Mouse (Mus musculus): ENCODE results near the gene Efna2. TPM values are rescaled to one million over a fixed set of nuclear protein-coding genes. Genes with fewer than 3 reads are reported as not detected.

Efna2 gene
- total RNA-seq, 2 experiments from 2014 or later, result 6.5 to 7.5 TPM

DNA sequence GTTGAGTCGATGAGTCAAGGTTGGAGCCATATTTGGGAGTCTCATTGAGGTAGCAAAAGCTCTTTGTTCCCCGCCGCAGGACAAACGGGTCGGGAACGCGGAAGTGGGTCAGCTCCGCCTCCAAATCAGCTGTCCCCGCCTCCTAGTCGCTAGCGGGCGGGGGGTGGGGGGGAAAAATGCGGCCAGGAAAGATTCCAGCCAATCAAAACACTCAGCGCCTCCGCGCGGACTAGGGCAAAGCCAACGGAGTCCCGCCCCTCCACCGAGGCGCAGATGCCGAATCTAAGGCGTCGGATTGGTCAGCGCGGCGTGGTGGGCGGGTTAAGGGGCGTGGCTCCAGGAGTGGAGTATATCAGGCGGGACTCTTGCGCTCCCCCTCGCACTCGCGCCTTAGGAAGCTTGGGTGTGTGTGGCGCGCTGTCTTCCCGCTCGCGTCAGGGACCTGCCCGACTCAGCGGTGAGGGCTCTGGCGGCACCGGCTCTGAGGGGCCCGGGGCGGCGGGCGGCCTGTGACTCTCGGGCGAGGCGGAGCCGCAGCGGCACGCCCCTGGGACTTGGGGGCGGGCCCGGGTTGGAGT is 11.7 kb upstream of the Efna2 start:
- DNase-seq (ENCODE audit: low spot score in 2 of 2), result peak; percentile 97 to 98

DNA sequence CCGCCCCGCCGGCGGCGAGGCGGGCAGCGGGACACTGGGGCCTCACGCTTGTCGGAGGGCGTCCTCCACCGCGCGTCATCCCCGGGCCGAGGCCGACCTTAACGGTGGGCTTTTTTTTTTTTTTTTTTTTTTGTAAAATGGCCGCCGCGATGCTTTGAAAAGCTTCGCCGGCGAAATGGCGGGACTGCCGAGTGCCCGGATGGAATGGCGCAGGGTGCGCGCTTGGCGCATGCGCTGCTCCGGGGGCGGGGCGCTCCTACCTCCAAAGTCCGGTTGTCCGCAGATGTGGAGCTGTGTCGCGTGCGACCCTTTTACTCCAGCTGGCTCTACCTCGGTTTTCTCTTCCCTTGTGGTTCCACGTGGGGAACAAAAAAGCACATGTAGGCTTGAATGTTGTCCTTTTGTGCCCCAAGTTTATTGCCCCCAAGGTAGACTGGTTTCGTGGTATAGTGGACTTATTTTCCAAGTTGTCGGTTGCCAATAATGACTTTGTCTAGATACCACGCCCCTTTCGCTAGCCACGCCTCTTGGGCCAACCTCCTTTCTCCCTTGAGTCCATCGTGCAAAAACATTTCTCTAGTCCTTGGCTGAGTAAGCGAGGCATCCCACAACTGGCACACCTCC is 11.1 kb upstream of the Efna2 start:
- peak; percentile 88 to 95 for DNase-seq (ENCODE audit: low spot score in 2 of 2)

DNA sequence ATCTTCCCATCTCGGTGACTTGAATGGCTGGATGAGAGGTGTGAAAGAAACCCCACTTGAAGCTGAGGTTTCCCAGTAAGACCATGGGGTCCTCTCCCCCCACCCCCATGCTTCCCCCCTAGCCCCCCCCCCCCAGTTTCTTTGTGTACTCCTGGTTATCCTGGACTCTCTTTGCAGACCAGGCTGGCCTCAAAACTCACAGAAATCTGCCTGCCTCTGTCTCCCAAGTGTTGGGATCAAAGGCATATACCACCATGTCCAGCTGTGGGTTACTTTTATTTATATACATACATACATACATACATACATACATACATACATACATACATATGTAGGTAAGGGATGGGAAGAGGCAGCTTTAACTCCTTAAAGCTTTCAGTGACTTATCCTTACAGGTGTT is 10.2 kb upstream of the Efna2 start:
- DNase-seq (ENCODE audit: low spot score in 2 of 2), result no peak

DNA sequence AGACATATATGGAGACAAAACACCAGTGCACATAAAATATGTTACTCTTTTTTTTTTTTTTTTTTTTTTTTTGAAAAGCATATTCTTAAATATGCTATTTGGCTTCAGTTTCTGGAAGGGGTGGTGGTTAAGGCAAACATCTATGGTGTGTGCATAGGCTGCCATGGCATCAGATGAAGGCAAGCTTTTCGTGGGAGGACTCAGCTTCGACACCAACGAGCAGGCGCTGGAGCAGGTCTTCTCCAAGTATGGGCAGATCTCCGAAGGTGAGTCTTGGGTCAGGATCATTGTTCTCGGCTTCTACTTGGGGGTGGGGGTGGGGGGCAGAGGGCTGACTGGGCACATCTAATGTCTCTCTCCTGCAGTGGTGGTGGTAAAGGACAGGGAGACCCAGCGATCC is 9.6 kb upstream of the Efna2 start:
- DNase-seq (ENCODE audit: low spot score in 2 of 2), result no peak

DNA sequence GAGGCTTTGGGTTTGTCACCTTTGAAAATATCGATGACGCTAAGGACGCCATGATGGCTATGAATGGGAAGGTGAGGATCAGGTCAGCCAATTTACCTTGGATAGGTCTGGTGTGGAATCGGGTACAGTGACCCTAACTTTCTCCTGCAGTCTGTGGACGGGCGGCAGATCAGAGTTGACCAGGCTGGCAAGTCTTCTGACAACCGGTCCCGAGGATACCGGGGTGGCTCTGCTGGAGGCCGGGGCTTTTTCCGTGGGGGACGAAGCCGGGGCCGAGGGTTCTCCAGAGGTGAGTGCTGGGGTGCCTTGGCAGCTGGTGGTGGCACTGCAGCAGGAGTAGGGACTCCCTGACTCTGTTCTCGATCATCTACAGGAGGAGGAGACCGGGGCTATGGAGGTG is 9.2 kb upstream of the Efna2 start:
- DNase-seq (ENCODE audit: low spot score in 2 of 2), result no peak

DNA sequence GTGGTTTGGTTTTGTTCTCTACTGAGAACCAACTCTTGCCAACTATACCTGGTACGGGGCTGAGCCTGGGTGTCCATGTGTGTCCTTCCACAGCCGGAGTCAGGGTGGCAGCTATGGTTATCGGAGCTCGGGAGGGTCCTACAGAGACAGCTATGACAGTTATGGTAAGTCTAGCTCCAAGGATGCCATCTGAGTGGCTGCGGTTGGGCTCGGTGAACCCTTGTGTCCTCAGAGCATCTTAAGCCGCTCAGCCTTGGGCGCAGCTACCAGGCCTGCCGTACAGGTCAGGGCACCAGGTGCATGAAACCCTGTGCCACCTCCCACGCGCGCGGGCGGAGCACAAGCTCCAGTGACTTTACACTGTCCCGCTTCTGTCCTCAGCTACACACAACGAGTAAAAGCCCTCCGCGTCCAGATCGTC is 8.7 kb upstream of the Efna2 start:
- no peak for DNase-seq (ENCODE audit: low spot score in 2 of 2)

DNA sequence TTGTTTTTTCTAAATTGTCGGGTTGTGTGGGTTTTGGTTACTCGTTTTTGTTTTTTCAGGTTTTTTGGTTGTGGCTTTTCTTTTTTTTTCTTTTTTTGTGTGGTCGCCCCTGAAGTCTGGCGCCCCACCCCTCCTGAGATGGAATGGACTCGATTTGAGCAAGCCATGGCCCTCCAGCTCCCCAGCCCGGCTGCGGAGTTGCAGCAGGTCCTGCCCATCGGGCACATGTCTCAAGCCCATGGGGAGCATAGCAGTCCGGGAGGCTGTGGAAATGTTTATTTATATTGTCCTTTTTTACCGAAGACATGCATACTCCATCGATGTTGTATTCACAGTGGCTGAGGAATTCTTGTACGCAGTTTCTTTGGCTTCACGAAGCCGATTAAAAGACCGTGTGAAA is 8.0 kb upstream of the Efna2 start:
- no peak for DNase-seq (ENCODE audit: low spot score in 2 of 2)

DNA sequence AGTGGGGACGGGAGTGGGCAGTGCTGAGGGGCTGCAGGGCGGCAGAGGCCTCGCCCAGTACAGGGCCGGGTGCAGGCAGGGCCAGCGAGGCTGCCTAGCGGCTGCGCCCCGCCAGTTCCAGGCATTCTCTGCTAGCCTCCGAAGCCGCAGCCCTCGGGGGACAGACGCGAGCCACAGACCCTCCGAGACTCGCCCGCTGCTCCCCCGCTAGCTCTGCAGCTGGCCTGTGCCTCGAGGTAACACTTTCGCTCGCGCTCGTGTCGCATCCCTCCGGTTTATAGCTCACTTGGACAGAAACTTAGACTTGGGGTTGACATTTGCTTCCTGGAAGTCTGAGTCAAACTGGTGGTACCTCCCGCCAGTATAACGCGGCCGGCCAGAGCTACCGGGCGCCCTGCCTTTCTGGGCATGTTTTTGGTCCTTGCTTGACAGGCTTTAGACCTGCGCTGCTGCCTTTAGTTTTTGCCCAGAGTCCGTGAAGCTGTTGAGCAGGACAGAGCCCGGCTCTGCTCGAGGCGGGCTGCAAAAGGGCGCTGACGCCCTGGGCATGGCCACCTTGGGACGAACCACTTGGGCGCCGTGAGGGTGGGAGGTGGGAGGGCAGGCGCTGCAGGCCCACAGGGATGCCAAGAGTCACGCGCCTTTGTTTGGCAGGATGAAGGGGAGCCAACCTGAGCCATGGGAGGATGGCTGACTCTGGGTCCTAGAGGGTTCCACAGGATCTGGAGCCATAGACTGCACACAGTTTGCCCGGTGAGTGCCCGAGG is 7.3 kb upstream of the Efna2 start:
- DNase-seq (ENCODE audit: low spot score in 2 of 2), result no peak

DNA sequence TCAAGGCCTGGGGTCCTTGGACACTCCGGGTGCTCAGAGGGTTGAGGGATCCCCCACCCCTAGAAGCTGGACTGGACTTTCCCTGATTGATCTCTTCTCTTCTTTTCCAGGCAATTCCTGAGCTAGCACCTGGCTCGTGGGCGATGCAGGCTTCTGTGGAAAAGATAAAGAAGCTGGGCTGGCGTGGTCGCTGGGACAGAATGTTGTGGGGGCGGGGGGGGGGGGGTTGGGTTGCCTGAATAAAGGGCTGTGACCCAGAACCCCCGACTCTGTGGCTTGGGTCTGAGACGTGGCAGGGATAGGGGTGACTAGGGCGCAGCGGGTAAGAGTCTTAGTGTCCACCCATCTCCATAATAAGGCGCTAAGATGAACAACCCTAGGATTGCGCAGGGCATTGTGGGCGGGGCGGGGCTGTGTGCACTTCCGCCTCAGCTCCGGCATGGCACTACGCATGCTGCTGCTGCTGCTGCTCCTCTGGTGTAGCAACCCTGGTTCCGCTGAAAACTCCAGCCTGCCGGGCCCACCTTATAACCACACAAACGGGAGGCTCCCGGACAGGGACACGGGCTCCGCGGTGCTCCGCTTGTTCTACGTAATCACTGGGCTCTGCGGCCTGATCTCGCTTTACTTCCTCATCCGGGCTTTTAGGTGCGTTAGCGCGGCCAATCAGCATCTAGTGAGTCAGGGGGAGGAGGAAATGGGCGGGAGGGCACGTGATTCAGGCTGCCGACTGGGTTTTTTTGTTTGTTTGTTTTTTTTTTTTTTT is 6.6 kb upstream of the Efna2 start, which contains the start of gene 1600002K03Rik:
TSS of gene 1600002K03Rik (plus strand) at position 418 of the 766 bp plus-strand sequence.
- DNase-seq (ENCODE audit: low spot score in 2 of 2), result peak in 1 of 2 experiments; percentile 85

DNA sequence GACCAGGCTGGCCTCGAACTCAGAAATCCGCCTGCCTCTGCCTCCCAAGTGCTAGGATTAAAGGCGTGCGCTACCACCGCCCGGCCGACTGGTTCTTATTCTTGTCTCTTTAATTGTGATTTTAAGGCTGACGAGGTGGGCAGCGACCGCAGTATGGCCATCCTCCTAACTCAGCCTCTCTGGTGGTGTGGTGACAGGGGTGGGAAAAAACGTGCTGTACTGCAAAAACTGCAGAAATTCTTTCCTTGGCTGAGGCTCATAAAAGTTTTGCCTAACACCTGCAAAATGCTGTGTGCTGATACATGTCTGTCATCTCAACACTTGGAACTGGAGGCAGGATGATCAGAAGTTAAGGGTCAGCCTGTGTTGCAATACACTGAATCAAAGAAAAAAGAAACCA is 5.9 kb upstream of the Efna2 start:
- DNase-seq (ENCODE audit: low spot score in 2 of 2), result no peak

DNA sequence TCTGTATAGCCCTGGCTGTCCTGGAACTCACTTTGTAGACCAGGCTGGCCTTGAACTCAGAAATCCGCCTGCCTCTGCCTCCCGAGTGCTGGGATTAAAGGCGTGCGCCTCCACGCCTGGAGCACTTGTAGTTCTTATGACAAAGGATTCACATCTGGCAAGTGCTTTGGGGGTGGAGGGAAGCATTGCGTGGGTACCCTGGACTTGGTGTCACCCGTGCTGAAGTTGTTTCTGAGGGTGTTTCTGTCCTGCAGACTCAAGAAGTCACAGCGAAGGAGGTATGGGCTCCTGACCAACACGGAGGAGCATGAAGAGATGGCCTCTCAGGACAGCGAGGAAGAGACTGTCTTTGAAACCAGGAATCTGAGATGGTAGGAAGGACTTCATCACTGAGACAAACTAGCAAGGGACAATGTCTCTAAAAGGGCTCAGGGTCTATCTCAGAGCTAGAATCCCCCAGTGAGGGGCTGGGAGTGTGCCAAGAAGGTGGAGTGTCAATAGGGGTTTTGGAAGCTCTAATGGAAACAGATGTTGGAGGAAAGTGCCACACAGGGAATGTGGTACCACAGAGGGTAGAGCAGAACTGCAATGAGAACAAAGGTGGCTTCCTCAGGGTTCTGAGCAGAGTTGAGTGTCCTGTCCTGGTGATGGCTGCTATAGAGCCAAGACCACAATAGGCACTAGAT is 5.2 kb upstream of the Efna2 start:
- no peak for DNase-seq (ENCODE audit: low spot score in 2 of 2)

DNA sequence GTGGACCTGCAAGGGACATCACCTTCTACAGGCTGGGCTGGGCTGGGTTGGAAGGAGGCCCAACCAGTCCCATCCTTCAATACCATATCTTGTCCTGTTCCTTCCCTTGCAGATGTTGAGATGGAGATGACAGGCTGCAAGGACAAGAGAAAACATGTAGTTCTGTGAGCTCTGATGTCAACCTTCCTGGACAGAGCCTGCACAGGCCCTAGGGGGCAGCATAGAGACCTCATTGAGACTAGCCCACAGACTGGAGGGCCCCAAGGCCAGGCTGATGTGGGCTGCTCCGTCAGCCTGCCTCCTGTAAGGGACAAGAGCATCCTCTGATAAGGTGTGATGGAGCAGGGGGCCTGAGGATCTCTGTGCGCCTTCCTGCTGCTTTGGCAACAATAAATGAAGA is 4.6 kb upstream of the Efna2 start:
- DNase-seq (ENCODE audit: low spot score in 2 of 2), result no peak

DNA sequence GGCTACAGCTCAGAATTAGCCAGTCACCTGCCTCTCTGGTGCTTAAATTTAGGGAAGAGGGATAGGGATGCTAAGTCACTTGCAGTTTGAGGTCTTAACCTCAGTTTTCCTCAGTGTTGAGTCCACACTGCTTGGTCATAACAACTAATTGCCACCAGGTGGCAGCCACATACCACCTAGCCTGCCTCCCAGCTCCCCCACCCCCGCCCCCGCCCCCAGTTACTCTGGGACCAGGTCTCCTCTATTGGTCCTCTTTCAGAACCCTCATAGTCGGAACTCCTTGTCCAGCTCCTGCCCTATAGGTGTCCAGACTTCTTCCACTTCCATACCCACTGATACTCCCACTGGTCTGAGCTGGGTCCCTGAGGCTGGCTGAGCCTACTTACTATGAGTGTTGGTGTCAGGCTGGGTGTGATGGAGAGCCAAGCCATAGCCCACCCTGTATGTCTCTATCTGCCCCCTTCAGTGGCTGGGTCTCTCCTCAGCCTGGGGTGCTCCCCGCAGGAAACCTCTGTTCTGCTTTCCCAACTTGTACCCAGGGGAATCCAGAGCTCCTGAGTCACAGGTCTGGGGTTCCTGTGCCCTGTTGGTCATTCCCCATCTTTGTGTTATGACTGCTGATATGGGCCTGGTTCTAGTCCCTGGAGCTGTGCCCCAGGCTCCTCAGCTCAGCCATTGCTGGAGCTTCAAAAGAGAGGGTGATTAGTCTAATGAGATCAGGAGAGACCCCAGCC is 3.6 kb upstream of the Efna2 start:
- no peak for DNase-seq (ENCODE audit: low spot score in 2 of 2)

DNA sequence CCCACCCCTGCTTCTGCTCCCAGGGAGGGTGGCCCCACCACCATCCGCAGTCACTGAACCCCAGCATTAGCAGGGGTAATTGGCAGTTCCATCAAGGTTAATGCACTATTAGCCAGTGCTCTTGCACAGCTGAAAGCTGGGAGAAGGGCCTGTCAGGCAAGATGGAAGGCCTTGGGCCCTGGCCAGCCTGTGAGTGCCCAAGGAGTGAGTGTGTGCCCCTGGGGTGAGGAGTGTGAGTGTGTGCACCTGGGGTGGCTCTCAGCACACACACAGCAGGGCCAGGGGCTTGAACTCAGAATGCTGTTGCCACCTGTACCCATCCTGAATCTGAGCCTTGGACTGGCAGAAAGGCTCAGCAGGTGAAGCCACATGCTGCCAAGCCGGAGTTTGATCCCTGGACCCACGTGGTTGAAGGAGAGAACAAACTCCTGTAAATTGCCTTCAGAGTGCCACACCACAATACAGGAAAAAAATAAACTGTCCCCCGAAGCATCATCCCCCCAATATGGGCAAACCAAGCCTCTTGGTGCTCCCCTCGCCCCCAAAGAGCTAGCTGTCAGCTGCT is 2.9 kb upstream of the Efna2 start:
- DNase-seq (ENCODE audit: low spot score in 2 of 2), result no peak

DNA sequence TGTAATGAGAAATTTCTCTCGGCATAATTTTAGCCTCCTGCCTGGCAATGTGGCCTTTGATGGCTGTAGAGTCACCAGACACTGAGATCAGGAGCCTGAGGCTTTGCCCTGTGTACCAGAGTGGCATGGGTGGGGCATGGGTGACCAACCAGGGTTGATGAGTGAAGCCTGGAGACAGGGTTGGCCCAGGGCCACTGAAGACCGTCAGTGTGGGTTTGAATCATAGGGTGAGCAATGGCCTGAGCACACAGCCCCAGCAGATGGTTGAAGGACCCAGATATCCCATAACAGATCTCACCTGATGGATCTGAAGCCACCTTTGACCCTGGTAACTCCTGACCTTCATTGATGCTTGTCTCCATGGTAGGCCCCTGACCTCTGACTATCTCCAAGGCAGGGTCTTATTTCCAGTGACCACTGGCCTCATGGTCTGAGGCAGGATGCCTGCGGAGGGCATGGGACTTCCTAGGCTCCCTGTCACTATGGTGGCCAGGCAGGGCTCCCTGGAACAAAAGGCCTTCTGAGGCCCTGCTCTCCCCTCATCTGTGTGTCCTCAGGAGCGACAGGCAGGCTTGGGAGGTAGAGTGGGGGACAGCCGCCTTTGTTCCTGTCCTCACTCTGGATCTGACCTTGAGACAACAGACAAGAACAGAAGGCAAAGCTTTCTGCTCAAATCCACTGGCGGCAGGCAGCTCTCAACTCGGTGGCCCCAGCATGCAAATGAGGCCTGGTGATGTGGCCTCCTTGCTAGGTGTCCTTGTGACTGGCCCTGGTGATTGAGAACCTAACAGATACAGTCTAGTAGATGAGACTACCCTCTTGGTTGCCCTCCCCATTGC is 1.6 kb upstream of the Efna2 start:
- DNase-seq (ENCODE audit: low spot score in 2 of 2), result no peak

DNA sequence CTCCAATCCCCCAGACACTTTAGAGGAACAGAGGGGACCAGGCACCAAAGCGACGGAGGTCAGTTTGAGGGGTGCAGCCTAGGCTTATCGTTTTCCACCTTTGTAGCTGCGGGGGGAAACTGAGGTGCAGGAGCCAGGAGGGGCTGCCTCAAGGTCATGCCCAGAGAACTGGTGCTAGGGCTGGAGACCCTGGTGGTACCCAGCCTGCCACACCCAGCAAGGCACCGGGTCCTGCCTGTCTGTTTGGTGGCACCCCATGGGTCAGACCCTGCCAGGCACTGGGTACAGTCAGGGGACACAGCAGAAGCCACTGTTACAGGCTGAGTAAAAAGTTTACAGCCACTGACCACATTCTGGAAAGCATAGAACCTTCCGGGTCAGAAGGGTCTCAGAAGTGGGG is 1.0 kb downstream of the Efna2 start:
- no peak for DNase-seq (ENCODE audit: low spot score in 2 of 2)

DNA sequence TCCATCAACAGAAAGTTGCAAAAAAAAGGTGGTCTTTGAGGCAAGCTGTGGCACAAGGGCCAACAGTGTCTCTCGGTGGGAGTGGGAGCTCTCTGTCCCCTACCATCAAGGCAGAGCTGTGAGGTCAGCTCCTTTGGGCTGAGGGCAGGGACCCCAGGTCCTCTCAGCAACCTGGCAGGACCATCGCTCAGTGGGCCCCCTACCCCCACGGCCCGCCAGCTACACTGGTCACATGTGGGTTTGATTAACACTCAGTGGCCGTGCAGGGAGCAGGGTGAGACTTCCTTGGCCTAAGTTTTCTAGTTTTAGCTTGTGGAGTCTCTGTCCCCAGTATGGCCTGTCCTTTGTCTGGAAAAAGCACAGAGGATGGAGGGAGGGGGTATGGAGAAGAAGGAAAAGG is 1.5 kb downstream of the Efna2 start:
- DNase-seq (ENCODE audit: low spot score in 2 of 2), result no peak

DNA sequence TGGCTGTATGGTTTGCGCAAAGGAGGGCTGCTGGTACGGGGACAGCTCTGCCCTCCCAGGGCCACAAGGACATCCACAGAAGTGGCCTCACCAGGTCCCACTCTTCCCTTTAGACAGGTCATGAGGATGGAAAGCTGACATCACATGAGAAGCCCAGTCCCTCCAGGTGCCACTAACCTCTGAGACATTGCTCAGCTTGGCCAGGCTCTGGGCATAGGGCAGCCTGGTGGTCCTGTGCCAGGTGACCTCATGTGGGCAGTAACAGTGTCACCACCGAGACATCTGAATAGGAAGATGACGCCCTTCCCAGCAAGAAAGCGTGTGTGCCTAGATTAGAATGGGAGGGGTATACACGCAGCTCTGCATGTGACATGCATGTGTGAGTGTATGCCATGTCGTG is 3.3 kb downstream of the Efna2 start:
- no peak for DNase-seq (ENCODE audit: low spot score in 2 of 2)

DNA sequence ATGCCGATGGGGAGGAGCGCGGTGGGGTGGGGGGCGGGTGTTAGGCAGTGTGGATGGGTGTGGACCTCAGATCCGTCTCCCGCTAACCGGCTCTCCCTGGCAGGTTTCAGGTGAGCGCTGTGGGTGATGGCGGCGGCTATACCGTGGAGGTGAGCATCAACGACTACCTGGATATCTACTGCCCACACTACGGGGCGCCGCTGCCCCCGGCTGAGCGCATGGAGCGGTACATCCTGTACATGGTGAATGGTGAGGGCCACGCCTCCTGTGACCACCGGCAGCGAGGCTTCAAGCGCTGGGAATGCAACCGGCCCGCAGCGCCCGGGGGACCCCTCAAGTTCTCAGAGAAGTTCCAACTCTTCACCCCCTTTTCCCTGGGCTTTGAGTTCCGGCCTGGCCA is 7.4 kb downstream of the Efna2 start:
- DNase-seq (ENCODE audit: low spot score in 2 of 2), result no peak

Measured in adrenal gland, postnatal 4 days (tissue).